Mouse (Mus musculus): ENCODE measurements at regions not wholly inside any gene's neighbourhood (a gene's known extent, or its start where the extent isn't known, plus 50 kb on each side); places are given as distances from the start of the nearest gene placed in this dataset.

GRCm38 (mm10) chr11:18041589-18041988, 87.9 kb upstream of the Etaa1 start:
- no peak overlapping the region for H3K4me2 ChIP-seq (ENCODE audit: low read depth)
- no peak for DNase-seq (ENCODE audit: low spot score)
- H3K36me3 ChIP-seq (ENCODE audit: control insufficient read depth, insufficient read depth, low read length), result no peaks in the 10 kb centered on the region
- no peaks in the 10 kb centered on the region for H3K27me3 ChIP-seq (ENCODE audit: control insufficient read depth, insufficient read depth, low read length)
- H3K9me3 ChIP-seq (ENCODE audit: control insufficient read depth, low read length), result no peaks in the 10 kb centered on the region
- no peak overlapping the region for H3K9ac ChIP-seq (ENCODE audit: low read length)
- H3K4me1 ChIP-seq (ENCODE audit: control insufficient read depth, insufficient read depth, low read length), result no peaks in the 10 kb centered on the region
- H3K4me3 ChIP-seq (ENCODE audit: low read depth, low read length), result no peak overlapping the region
- 90% methylated on average over 1 of the region's 1 CpGs for WGBS
- no peak for ATAC-seq (ENCODE audit: insufficient read depth, low FRiP score, low TSS enrichment)
- no peak overlapping the region for H3K27ac ChIP-seq (ENCODE audit: low read depth, low read length)

GRCm38 (mm10) chr11:18031049-18031448, 77.4 kb upstream of the Etaa1 start:
- H3K4me1 ChIP-seq (ENCODE audit: control insufficient read depth, insufficient read depth, low read length), result no peaks in the 10 kb centered on the region
- no peak for ATAC-seq (ENCODE audit: insufficient read depth, low FRiP score, low TSS enrichment)
- no peak overlapping the region for H3K9ac ChIP-seq (ENCODE audit: low read length)

GRCm38 (mm10) chr11:18022065-18022464, 68.4 kb upstream of the Etaa1 start:
- Histone ChIP-seq H3K4me3 (ENCODE audit: low read depth, low read length) (no peak overlapping the region), H3K9ac (ENCODE audit: low read length) (no peak overlapping the region), H3K9me3 (ENCODE audit: control insufficient read depth, low read length) (no peaks in the 10 kb centered on the region), H3K27ac (ENCODE audit: low read depth, low read length) (no peak overlapping the region), H3K27me3 (ENCODE audit: control insufficient read depth, insufficient read depth, low read length) (no peaks in the 10 kb centered on the region), H3K4me2 (ENCODE audit: low read depth) (no peak overlapping the region), H3K36me3 (ENCODE audit: control insufficient read depth, insufficient read depth, low read length) (no peaks in the 10 kb centered on the region), H3K4me1 (ENCODE audit: control insufficient read depth, insufficient read depth, low read length) (no peaks in the 10 kb centered on the region)
- DNase-seq (ENCODE audit: low spot score), result no peak
- no peak for ATAC-seq (ENCODE audit: insufficient read depth, low FRiP score, low TSS enrichment)
- 81% methylated on average over 4 of the region's 4 CpGs for WGBS

More at GRCm38 (mm10) chr11:18031049-18031448, 77.4 kb upstream of the Etaa1 start:
- Histone ChIP-seq H3K4me2 (ENCODE audit: low read depth) (no peak overlapping the region), H3K4me3 (ENCODE audit: low read depth, low read length) (no peak overlapping the region), H3K27me3 (ENCODE audit: control insufficient read depth, insufficient read depth, low read length) (no peaks in the 10 kb centered on the region), H3K9me3 (ENCODE audit: control insufficient read depth, low read length) (no peaks in the 10 kb centered on the region), H3K36me3 (ENCODE audit: control insufficient read depth, insufficient read depth, low read length) (no peaks in the 10 kb centered on the region), H3K27ac (ENCODE audit: low read depth, low read length) (no peak overlapping the region)
- DNase-seq (ENCODE audit: low spot score), result no peak
- 97% methylated on average over 4 of the region's 4 CpGs for WGBS

GRCm38 (mm10) chr11:18015239-18015638, 61.6 kb upstream of the Etaa1 start:
- no peak overlapping the region for H3K4me3 ChIP-seq (ENCODE audit: low read depth, low read length)
- no peak overlapping the region for H3K27ac ChIP-seq (ENCODE audit: low read depth, low read length)
- no peak overlapping the region for H3K9ac ChIP-seq (ENCODE audit: low read length)
- no peaks in the 10 kb centered on the region for H3K36me3 ChIP-seq (ENCODE audit: control insufficient read depth, insufficient read depth, low read length)
- DNase-seq (ENCODE audit: low spot score) (peak; percentile 11), ATAC-seq (ENCODE audit: insufficient read depth, low FRiP score, low TSS enrichment) (no peak)
- 20% methylated on average over 4 of the region's 4 CpGs for WGBS
- H3K9me3 ChIP-seq (ENCODE audit: control insufficient read depth, low read length), result no peaks in the 10 kb centered on the region
- H3K4me2 ChIP-seq (ENCODE audit: low read depth), result no peak overlapping the region
- peaks cover 13% of the 10 kb centered on the region for H3K4me1 ChIP-seq (ENCODE audit: control insufficient read depth, insufficient read depth, low read length)
- H3K27me3 ChIP-seq (ENCODE audit: control insufficient read depth, insufficient read depth, low read length), result no peaks in the 10 kb centered on the region

- 10% methylated on average over 9 of the region's 9 CpGs for WGBS
- no peaks in the 10 kb centered on the region for H3K9me3 ChIP-seq (ENCODE audit: control insufficient read depth, low read length)
Measured at GRCm38 (mm10) chr11:18014610-18015009, 60.9 kb upstream of the Etaa1 start.

GRCm38 (mm10) chr11:18012085-18012484, 58.4 kb upstream of the Etaa1 start:
- peaks cover 13% of the 10 kb centered on the region for H3K4me1 ChIP-seq (ENCODE audit: control insufficient read depth, insufficient read depth, low read length)
- no peaks in the 10 kb centered on the region for H3K36me3 ChIP-seq (ENCODE audit: control insufficient read depth, insufficient read depth, low read length)
- H3K4me2 ChIP-seq (ENCODE audit: low read depth), result no peak overlapping the region
- no peak overlapping the region for H3K4me3 ChIP-seq (ENCODE audit: low read depth, low read length)
- DNase-seq (ENCODE audit: low spot score), result peak; percentile 17
- H3K9me3 ChIP-seq (ENCODE audit: control insufficient read depth, low read length), result no peaks in the 10 kb centered on the region
- H3K27ac ChIP-seq (ENCODE audit: low read depth, low read length), result no peak overlapping the region
- H3K27me3 ChIP-seq (ENCODE audit: control insufficient read depth, insufficient read depth, low read length), result no peaks in the 10 kb centered on the region
- 31% methylated on average over 5 of the region's 5 CpGs for WGBS
- H3K9ac ChIP-seq (ENCODE audit: low read length), result no peak overlapping the region
- ATAC-seq (ENCODE audit: insufficient read depth, low FRiP score, low TSS enrichment), result no peak

More at GRCm38 (mm10) chr11:18014610-18015009, 60.9 kb upstream of the Etaa1 start:
- no peak overlapping the region for H3K27ac ChIP-seq (ENCODE audit: low read depth, low read length)
- no peak overlapping the region for H3K4me3 ChIP-seq (ENCODE audit: low read depth, low read length)
- H3K9ac ChIP-seq (ENCODE audit: low read length), result no peak overlapping the region
- ATAC-seq (ENCODE audit: insufficient read depth, low FRiP score, low TSS enrichment) (no peak), DNase-seq (ENCODE audit: low spot score) (peak; percentile 16)
- H3K4me1 ChIP-seq (ENCODE audit: control insufficient read depth, insufficient read depth, low read length), result peaks cover 13% of the 10 kb centered on the region
- H3K27me3 ChIP-seq (ENCODE audit: control insufficient read depth, insufficient read depth, low read length), result no peaks in the 10 kb centered on the region
- peak overlapping the region; percentile 22 for H3K4me2 ChIP-seq (ENCODE audit: low read depth)
- no peaks in the 10 kb centered on the region for H3K36me3 ChIP-seq (ENCODE audit: control insufficient read depth, insufficient read depth, low read length)

- Histone ChIP-seq H3K27ac (ENCODE audit: low read depth, low read length) (peak overlapping the region; percentile 60; the same call in 1 of the 2 replicates), H3K4me3 (ENCODE audit: low read depth, low read length) (no peak overlapping the region), H3K4me1 (ENCODE audit: control insufficient read depth, insufficient read depth, low read length) (peaks cover 13% of the 10 kb centered on the region), H3K27me3 (ENCODE audit: control insufficient read depth, insufficient read depth, low read length) (no peaks in the 10 kb centered on the region), H3K9me3 (ENCODE audit: control insufficient read depth, low read length) (no peaks in the 10 kb centered on the region), H3K4me2 (ENCODE audit: low read depth) (peak overlapping the region; percentile 28), H3K36me3 (ENCODE audit: control insufficient read depth, insufficient read depth, low read length) (no peaks in the 10 kb centered on the region), H3K9ac (ENCODE audit: low read length) (no peak overlapping the region)
- DNase-seq (ENCODE audit: low spot score) (peak; percentile 73), ATAC-seq (ENCODE audit: insufficient read depth, low FRiP score, low TSS enrichment) (peak; percentile 85)
- WGBS, result 9% methylated on average over 13 of the region's 13 CpGs
Measured at GRCm38 (mm10) chr11:18011101-18011733, 57.5 kb upstream of the Etaa1 start.

GRCm38 (mm10) chr11:18008140-18008539, 54.5 kb upstream of the Etaa1 start:
- H3K4me2 ChIP-seq (ENCODE audit: low read depth), result no peak overlapping the region
- ATAC-seq (ENCODE audit: insufficient read depth, low FRiP score, low TSS enrichment) (no peak), DNase-seq (ENCODE audit: low spot score) (no peak)
- H3K9me3 ChIP-seq (ENCODE audit: control insufficient read depth, low read length), result no peaks in the 10 kb centered on the region
- no peak overlapping the region for H3K4me3 ChIP-seq (ENCODE audit: low read depth, low read length)
- H3K36me3 ChIP-seq (ENCODE audit: control insufficient read depth, insufficient read depth, low read length), result no peaks in the 10 kb centered on the region
- H3K27me3 ChIP-seq (ENCODE audit: control insufficient read depth, insufficient read depth, low read length), result no peaks in the 10 kb centered on the region
- H3K4me1 ChIP-seq (ENCODE audit: control insufficient read depth, insufficient read depth, low read length), result peaks cover 10% of the 10 kb centered on the region
- WGBS, result 91% methylated on average over 6 of the region's 6 CpGs
- H3K27ac ChIP-seq (ENCODE audit: low read depth, low read length), result no peak overlapping the region
- H3K9ac ChIP-seq (ENCODE audit: low read length), result no peak overlapping the region

Measured in neural tube, embryonic 11.5 days (tissue).